In the genomic region with DNA sequence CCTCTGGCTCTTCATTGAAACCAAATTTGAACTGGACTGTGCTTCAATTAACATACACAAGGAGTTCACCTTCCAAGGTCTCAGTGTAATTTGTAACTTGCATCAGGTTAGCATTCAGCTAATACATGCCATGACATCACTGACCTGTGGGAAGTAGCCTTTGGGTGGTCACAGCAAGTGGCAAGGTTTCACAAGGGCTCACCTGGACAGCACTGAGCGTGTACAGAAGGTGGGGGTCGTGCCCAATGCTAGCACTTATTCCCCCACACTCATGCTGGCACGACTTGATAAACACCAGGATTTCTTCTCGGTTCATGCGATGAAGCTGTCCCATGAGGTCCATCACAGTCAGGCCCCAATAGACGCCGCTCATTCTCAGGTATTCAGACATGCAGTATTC, we compare ENCODE assay signal across 8 mouse cellular contexts. TPM values are rescaled to one million over a fixed set of nuclear protein-coding genes. Genes with fewer than 3 reads are reported as not detected.
DNase-seq lines count a peak whose midpoint lies in the region; ATAC-seq and TF ChIP-seq lines count a peak whose summit lies in the region.

No protein-coding gene starts in this region.

- peak overlapping the region; percentile 98 for H3K4me3 ChIP-seq in megakaryocyte, embryonic 14.5 days (replicated peaks)
- H3K4me3 ChIP-seq in embryonic fibroblast, embryonic 13.5 days (ENCODE audit: insufficient read depth, low read length) = peak overlapping the region; percentile 100
- no peak overlapping the region; the same call in 1 of the 2 replicates for H3K4me3 ChIP-seq in limb, embryonic 14.5 days (replicated peaks; ENCODE audit: low read length)
- H3K4me3 ChIP-seq in stomach, postnatal 0 days (ENCODE audit: low read depth, low read length) = no peak overlapping the region

- peaks cover 59% of the 10 kb centered on the region for H3K4me1 ChIP-seq in megakaryocyte, embryonic 14.5 days
- H3K4me1 ChIP-seq in embryonic fibroblast, embryonic 13.5 days (ENCODE audit: control insufficient read depth, insufficient read depth, low read length) = peaks cover 8% of the 10 kb centered on the region; the same call in 1 of the 2 replicates
- peaks cover 22% of the 10 kb centered on the region for H3K4me1 ChIP-seq in limb, embryonic 14.5 days (ENCODE audit: control insufficient read depth, insufficient read depth, low read length)
- 0 out of 2 replicates have a peak, but pooled peaks cover 4% of the 10 kb centered on the region for H3K4me1 ChIP-seq in stomach, postnatal 0 days (replicated peaks; ENCODE audit: control insufficient read depth, insufficient read depth)

- no peaks in the 10 kb centered on the region for H3K27me3 ChIP-seq in megakaryocyte, embryonic 14.5 days (replicated peaks)
- no peaks in the 10 kb centered on the region for H3K27me3 ChIP-seq in limb, embryonic 14.5 days (ENCODE audit: control insufficient read depth, insufficient read depth, low read length)
- H3K27me3 ChIP-seq in stomach, postnatal 0 days (ENCODE audit: control insufficient read depth, insufficient read depth, low read length) = no peaks in the 10 kb centered on the region

- peak overlapping the region; percentile 72 for H3K4me2 ChIP-seq in limb, embryonic 14.5 days (replicated peaks; ENCODE audit: low read depth, low read length, severe bottlenecking)
- peak overlapping the region; percentile 67; the same call in 1 of the 2 replicates for H3K4me2 ChIP-seq in stomach, postnatal 0 days (replicated peaks; ENCODE audit: low read depth)

- TF ChIP-seq CTCF in embryonic fibroblast, embryonic 13.5 days (IDR thresholded peaks at IDR 0.05; ENCODE audit: borderline replicate concordance, insufficient read depth, low read length) = no peak
- no peak for TF ChIP-seq CTCF in stomach, postnatal 0 days (IDR thresholded peaks at IDR 0.05; ENCODE audit: low read depth)

- no peak for TF ChIP-seq EP300 in stomach, postnatal 0 days (optimal IDR thresholded peaks at IDR 0.05)

- no peak overlapping the region; the same call in 1 of the 2 replicates for H3K27ac ChIP-seq in embryonic fibroblast, embryonic 13.5 days (ENCODE audit: insufficient read depth, low read length)
- no peak overlapping the region for H3K27ac ChIP-seq in limb, embryonic 14.5 days (replicated peaks; ENCODE audit: low read depth, low read length)
- H3K27ac ChIP-seq in stomach, postnatal 0 days (replicated peaks) = no peak overlapping the region

- WGBS in limb, embryonic 14.5 days = 81% methylated on average over 7 of the region's 7 CpGs
- 56% methylated on average over 7 of the region's 7 CpGs for WGBS in stomach, postnatal 0 days

- H3K36me3 ChIP-seq in megakaryocyte, embryonic 14.5 days (replicated peaks; ENCODE audit: low read length) = peaks cover 62% of the 10 kb centered on the region
- peaks cover 61% of the 10 kb centered on the region for H3K36me3 ChIP-seq in limb, embryonic 14.5 days (ENCODE audit: control insufficient read depth, insufficient read depth, low read length)
- peaks cover 32% of the 10 kb centered on the region for H3K36me3 ChIP-seq in stomach, postnatal 0 days (ENCODE audit: control insufficient read depth, insufficient read depth, low read length)

- H3K9me3 ChIP-seq in megakaryocyte, embryonic 14.5 days = no peaks in the 10 kb centered on the region
- no peaks in the 10 kb centered on the region for H3K9me3 ChIP-seq in limb, embryonic 14.5 days (ENCODE audit: control insufficient read depth, low read length)
- H3K9me3 ChIP-seq in stomach, postnatal 0 days (ENCODE audit: control insufficient read depth, low read length) = no peaks in the 10 kb centered on the region

- TF ChIP-seq POLR2A in embryonic fibroblast, embryonic 13.5 days (IDR thresholded peaks at IDR 0.05; ENCODE audit: low read depth, low read length) = no peak
- TF ChIP-seq POLR2A in limb, embryonic 14.5 days (IDR thresholded peaks at IDR 0.05; ENCODE audit: borderline replicate concordance, extremely low read depth, insufficient read depth, insufficient read length) = no peak

- no peak for ATAC-seq in megakaryocyte, adult 5-6 weeks (ENCODE audit: poor library complexity, severe bottlenecking)
- no peak for ATAC-seq in limb, embryonic 14.5 days (ENCODE audit: low FRiP score, low read depth)
- no peak for ATAC-seq in stomach, postnatal 0 days (ENCODE audit: low FRiP score, low TSS enrichment)
- ATAC-seq in CD4-positive, CD25-positive, alpha-beta regulatory T cell, adult 4 months = no peak

- H3K9ac ChIP-seq in limb, embryonic 14.5 days (ENCODE audit: low read depth, low read length, severe bottlenecking) = 0 out of 2 replicates have a peak overlapping the region, but pooled peaks have one; percentile 6
- H3K9ac ChIP-seq in stomach, postnatal 0 days (ENCODE audit: low read length) = peak overlapping the region; percentile 2; the same call in 1 of the 2 replicates

- DNase-seq in limb, embryonic 14.5 days (ENCODE audit: low spot score) = no peak
- no peak for DNase-seq in stomach, postnatal 0 days (ENCODE audit: low spot score)
- DNase-seq in spleen, adult 18-20 months = no peak
- no peak for DNase-seq in left cerebral cortex, adult 18-20 months (ENCODE audit: low spot score in 2 of 2)

RNA-seq across cellular contexts. Expression of a gene that starts 2.3 kb away (rescaled TPM):
- 2.3 and 10.0 TPM in 2 replicates for polyA plus RNA-seq in megakaryocyte, embryonic 14.5 days (2012; ENCODE audit: insufficient read depth, low replicate concordance)
- total RNA-seq in megakaryocyte, adult 5-6 weeks (2015) = 46.1 and 63.0 TPM in 2 replicates
- 54.2 and 60.8 TPM in 2 replicates for total RNA-seq in megakaryocyte, adult 5-6 weeks (2017)
- polyA plus RNA-seq in embryonic fibroblast, embryonic 13.5 days (2011; ENCODE audit: insufficient read length, low read depth, missing spikeins) = 66.8 and 71.9 TPM in 2 replicates
- polyA plus RNA-seq in limb, embryonic 14.5 days (2012; rRNA removed) = 114 and 115 TPM in 2 replicates
- polyA plus RNA-seq in limb, embryonic 14.5 days (2014; fragmentation: Nextera tagmentation; extraction: Ambion mirVana) = 48.2 and 50.7 TPM in 2 replicates
- 27.5 and 29.8 TPM in 2 replicates for polyA plus RNA-seq in stomach, postnatal 0 days (2015; fragmentation: Nextera tagmentation; extraction: Ambion mirVana)
- 10 to 100 TPM; 40.3 to 48.1 TPM for polyA plus RNA-seq in CD4-positive, CD25-positive, alpha-beta regulatory T cell, adult 4 months (2017; shearing (Covaris generic))
- total RNA-seq in left cerebral cortex, adult 18-20 months (2021) = 10 to 100 TPM; 69.3 to 71.3 TPM

RNA-seq across cellular contexts. Expression of a gene that starts 4.6 kb away (rescaled TPM):
- polyA plus RNA-seq in megakaryocyte, embryonic 14.5 days (2012; ENCODE audit: insufficient read depth, low replicate concordance) = not detected in 2 replicates
- 0.33 TPM in 1 of 2 replicates, not detected in the other for total RNA-seq in megakaryocyte, adult 5-6 weeks (2015)
- total RNA-seq in megakaryocyte, adult 5-6 weeks (2017) = 0.04 and 0.08 TPM in 2 replicates
- 0.27 and 0.32 TPM in 2 replicates for polyA plus RNA-seq in embryonic fibroblast, embryonic 13.5 days (2011; ENCODE audit: insufficient read length, low read depth, missing spikeins)
- 0.10 and 0.11 TPM in 2 replicates for polyA plus RNA-seq in limb, embryonic 14.5 days (2012; rRNA removed)
- 0.17 TPM in 1 of 2 replicates, not detected in the other for polyA plus RNA-seq in limb, embryonic 14.5 days (2014; fragmentation: Nextera tagmentation; extraction: Ambion mirVana)
- polyA plus RNA-seq in stomach, postnatal 0 days (2015; fragmentation: Nextera tagmentation; extraction: Ambion mirVana) = 0.04 and 0.10 TPM in 2 replicates
- not detected for polyA plus RNA-seq in CD4-positive, CD25-positive, alpha-beta regulatory T cell, adult 4 months (2017; shearing (Covaris generic))
- under 1 TPM; 0.14 to 0.28 TPM for total RNA-seq in left cerebral cortex, adult 18-20 months (2021)

RNA-seq across cellular contexts. Expression of a gene that starts 33.9 kb away (rescaled TPM):
- 3.5 and 9.9 TPM in 2 replicates for polyA plus RNA-seq in megakaryocyte, embryonic 14.5 days (2012; ENCODE audit: insufficient read depth, low replicate concordance)
- total RNA-seq in megakaryocyte, adult 5-6 weeks (2015) = 47.8 and 56.5 TPM in 2 replicates
- total RNA-seq in megakaryocyte, adult 5-6 weeks (2017) = 166 and 238 TPM in 2 replicates
- 54.6 and 62.2 TPM in 2 replicates for polyA plus RNA-seq in embryonic fibroblast, embryonic 13.5 days (2011; ENCODE audit: insufficient read length, low read depth, missing spikeins)
- 67.2 and 78.2 TPM in 2 replicates for polyA plus RNA-seq in limb, embryonic 14.5 days (2012; rRNA removed)
- 65.3 and 67.8 TPM in 2 replicates for polyA plus RNA-seq in limb, embryonic 14.5 days (2014; fragmentation: Nextera tagmentation; extraction: Ambion mirVana)
- 85.5 and 88.0 TPM in 2 replicates for polyA plus RNA-seq in stomach, postnatal 0 days (2015; fragmentation: Nextera tagmentation; extraction: Ambion mirVana)
- 10 to 100 TPM; 38.4 to 40.9 TPM for polyA plus RNA-seq in CD4-positive, CD25-positive, alpha-beta regulatory T cell, adult 4 months (2017; shearing (Covaris generic))
- total RNA-seq in left cerebral cortex, adult 18-20 months (2021) = 10 to 100 TPM; 39.9 to 41.1 TPM

Comparison
In these comparisons a context has a peak if more than half of its experiments do, and no peak if none do; other contexts are left out.
1. H3K4me3 ChIP-seq: peak in megakaryocyte, embryonic 14.5 days (single experiment) and embryonic fibroblast, embryonic 13.5 days (single experiment); none in limb, embryonic 14.5 days (single experiment) and stomach, postnatal 0 days (single experiment).